Comparison of ENCODE assay signal across 13 mouse cellular contexts in the genomic region with DNA sequence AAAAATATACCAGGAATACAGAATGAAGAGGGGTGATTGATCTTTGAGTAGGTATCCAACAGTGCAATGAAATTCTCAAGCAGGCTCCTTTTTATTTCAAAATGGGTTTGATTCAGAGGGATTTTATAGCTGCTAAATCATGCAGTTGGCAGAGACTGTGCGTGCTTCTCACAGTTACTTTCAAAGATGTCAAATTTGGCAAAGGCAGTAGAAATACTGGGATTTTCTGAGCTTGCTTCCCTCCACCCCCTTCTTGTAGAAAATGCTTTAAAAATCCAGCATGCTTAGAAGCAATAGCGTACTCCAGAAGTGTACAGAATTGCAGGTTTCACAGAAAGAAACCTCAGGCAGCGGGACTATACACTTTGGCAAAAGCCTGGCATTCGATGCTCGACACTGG.
DNase-seq lines count a peak whose midpoint lies in the region; ATAC-seq and TF ChIP-seq lines count a peak whose summit lies in the region.
"Had no signal": no experiment of that assay in that cellular context is flagged by ENCODE, and none has a peak within 500 bp of the region (broad histone marks: within the 10 kb centered on the region; RNA-seq: fewer than 3 reads in every experiment).

No protein-coding gene starts in this region.

- 0 out of 2 replicates have a peak overlapping the region, but pooled peaks have one; percentile 19 for H3K4me2 ChIP-seq in limb, embryonic 13.5 days (replicated peaks)
- no peak overlapping the region for H3K4me2 ChIP-seq in forebrain, embryonic 15.5 days (replicated peaks)
- H3K4me2 ChIP-seq in neural tube, embryonic 15.5 days: 0 out of 2 replicates have a peak overlapping the region, but pooled peaks have one; percentile 9
- H3K4me2 ChIP-seq in lung, postnatal 0 days (replicated peaks; ENCODE audit: low read depth, low read length): no peak overlapping the region

- no peaks in the 10 kb centered on the region for H3K27me3 ChIP-seq in limb, embryonic 13.5 days
- no peaks in the 10 kb centered on the region for H3K27me3 ChIP-seq in limb, embryonic 10.5 days (ENCODE audit: low read depth, poor library complexity, severe bottlenecking)
- no peaks in the 10 kb centered on the region for H3K27me3 ChIP-seq in forebrain, embryonic 15.5 days
- H3K27me3 ChIP-seq in neural tube, embryonic 15.5 days (replicated peaks): no peaks in the 10 kb centered on the region
- H3K27me3 ChIP-seq in lung, postnatal 0 days (replicated peaks; ENCODE audit: insufficient read depth, low read length): no peaks in the 10 kb centered on the region

- TF ChIP-seq CTCF in lung, postnatal 0 days (IDR thresholded peaks at IDR 0.05): no peak

- no peak overlapping the region for H3K4me3 ChIP-seq in limb, embryonic 13.5 days
- H3K4me3 ChIP-seq in limb, embryonic 10.5 days: no peak overlapping the region
- no peak overlapping the region for H3K4me3 ChIP-seq in forebrain, embryonic 15.5 days
- no peak overlapping the region for H3K4me3 ChIP-seq in neural tube, embryonic 15.5 days (replicated peaks)
- no peak overlapping the region for H3K4me3 ChIP-seq in lung, postnatal 0 days (ENCODE audit: low read depth, low read length)
- H3K4me3 ChIP-seq: embryonic facial prominence, embryonic 10.5 days had no signal

- no peaks in the 10 kb centered on the region for H3K36me3 ChIP-seq in limb, embryonic 13.5 days
- no peaks in the 10 kb centered on the region for H3K36me3 ChIP-seq in limb, embryonic 10.5 days
- no peaks in the 10 kb centered on the region for H3K36me3 ChIP-seq in forebrain, embryonic 15.5 days
- H3K36me3 ChIP-seq in neural tube, embryonic 15.5 days: no peaks in the 10 kb centered on the region
- no peaks in the 10 kb centered on the region for H3K36me3 ChIP-seq in lung, postnatal 0 days (ENCODE audit: insufficient read depth, low read length)
- H3K36me3 ChIP-seq: embryonic facial prominence, embryonic 10.5 days had no signal

- DNase-seq in limb, embryonic 10.5 days (ENCODE audit: low spot score): no peak
- DNase-seq in layer of hippocampus, postnatal 36 days: peak; percentile 13 to 28
- DNase-seq in lung, postnatal 0 days (ENCODE audit: low spot score): no peak
- DNase-seq in urinary bladder, postnatal 36 days (ENCODE audit: low spot score in 2 of 2): no peak
- DNase-seq: adrenal gland, adult 2 months; cerebellum, adult 8-10 months; lung, postnatal 4 days had no signal

- H3K9me3 ChIP-seq in limb, embryonic 13.5 days: no peaks in the 10 kb centered on the region
- H3K9me3 ChIP-seq in limb, embryonic 10.5 days (replicated peaks): no peaks in the 10 kb centered on the region
- no peaks in the 10 kb centered on the region for H3K9me3 ChIP-seq in forebrain, embryonic 15.5 days
- H3K9me3 ChIP-seq in neural tube, embryonic 15.5 days (replicated peaks): no peaks in the 10 kb centered on the region
- no peaks in the 10 kb centered on the region for H3K9me3 ChIP-seq in lung, postnatal 0 days (ENCODE audit: low read length)
- H3K9me3 ChIP-seq: embryonic facial prominence, embryonic 10.5 days had no signal

- no peak overlapping the region for H3K9ac ChIP-seq in limb, embryonic 13.5 days
- H3K9ac ChIP-seq in forebrain, embryonic 15.5 days (replicated peaks): no peak overlapping the region
- H3K9ac ChIP-seq in neural tube, embryonic 15.5 days (replicated peaks): no peak overlapping the region
- H3K9ac ChIP-seq in lung, postnatal 0 days (replicated peaks; ENCODE audit: low read depth): no peak overlapping the region

- no peaks in the 10 kb centered on the region for H3K4me1 ChIP-seq in limb, embryonic 13.5 days
- H3K4me1 ChIP-seq in limb, embryonic 10.5 days: no peaks in the 10 kb centered on the region
- H3K4me1 ChIP-seq in forebrain, embryonic 15.5 days: peaks cover 14% of the 10 kb centered on the region
- H3K4me1 ChIP-seq in neural tube, embryonic 15.5 days: peaks cover 11% of the 10 kb centered on the region
- H3K4me1 ChIP-seq in lung, postnatal 0 days (ENCODE audit: insufficient read depth, low read depth, low read length): no peaks in the 10 kb centered on the region
- H3K4me1 ChIP-seq: embryonic facial prominence, embryonic 10.5 days had no signal

- TF ChIP-seq EP300 in lung, postnatal 0 days (IDR thresholded peaks at IDR 0.05): no peak

- WGBS in limb, embryonic 13.5 days: 64% methylated on average over 5 of the region's 5 CpGs
- 88% methylated on average over 5 of the region's 5 CpGs for WGBS in limb, embryonic 10.5 days
- 39% methylated on average over 5 of the region's 5 CpGs for WGBS in forebrain, embryonic 15.5 days
- WGBS in neural tube, embryonic 15.5 days: 61% methylated on average over 5 of the region's 5 CpGs
- WGBS in lung, postnatal 0 days: 70% methylated on average over 5 of the region's 5 CpGs

- peak; percentile 51; the same call in 1 of the 2 replicates for ATAC-seq in limb, embryonic 13.5 days (ENCODE audit: low FRiP score, low read depth)
- peak; percentile 82 for ATAC-seq in forebrain, embryonic 15.5 days (replicated peaks)
- ATAC-seq in neural tube, embryonic 15.5 days (ENCODE audit: low FRiP score): no peak
- no peak for ATAC-seq in monocyte, adult 5-6 weeks (replicated peaks; ENCODE audit: insufficient number of reproducible peaks, low FRiP score, low TSS enrichment, poor library complexity, severe bottlenecking)
- ATAC-seq in lung, postnatal 0 days: no peak

- no peak overlapping the region; the same call in 1 of the 2 replicates for H3K27ac ChIP-seq in limb, embryonic 13.5 days
- no peak overlapping the region for H3K27ac ChIP-seq in limb, embryonic 10.5 days
- H3K27ac ChIP-seq in forebrain, embryonic 15.5 days (replicated peaks): peak overlapping the region; percentile 67
- H3K27ac ChIP-seq in neural tube, embryonic 15.5 days (replicated peaks): no peak overlapping the region
- no peak overlapping the region for H3K27ac ChIP-seq in lung, postnatal 0 days (ENCODE audit: low read length)
- H3K27ac ChIP-seq: embryonic facial prominence, embryonic 10.5 days; kidney, postnatal 0 days had no signal

Comparison
In these comparisons a context has a peak if more than half of its experiments do, and no peak if none do; other contexts are left out.
1. ATAC-seq: peak in limb, embryonic 13.5 days (single experiment) and forebrain, embryonic 15.5 days (single experiment); none in neural tube, embryonic 15.5 days (single experiment), monocyte, adult 5-6 weeks (single experiment) and lung, postnatal 0 days (single experiment).
2. H3K4me2 ChIP-seq: peak in limb, embryonic 13.5 days (single experiment) and neural tube, embryonic 15.5 days (single experiment); none in forebrain, embryonic 15.5 days (single experiment) and lung, postnatal 0 days (single experiment).
3. DNase-seq: peak in layer of hippocampus, postnatal 36 days (2 of 2); none in limb, embryonic 10.5 days (single experiment), lung, postnatal 0 days (single experiment) and urinary bladder, postnatal 36 days (0 of 2).